Mouse (Mus musculus) heart, postnatal 4 days (tissue): ENCODE measurements at regions not wholly inside any gene's neighbourhood (a gene's known extent, or its start where the extent isn't known, plus 50 kb on each side); places are given as distances from the start of the nearest gene placed in this dataset.

Source experiments
- DNase-seq: peaks from one replicate; pipeline ENCODE4 v3.0.0; 2021

DNA sequence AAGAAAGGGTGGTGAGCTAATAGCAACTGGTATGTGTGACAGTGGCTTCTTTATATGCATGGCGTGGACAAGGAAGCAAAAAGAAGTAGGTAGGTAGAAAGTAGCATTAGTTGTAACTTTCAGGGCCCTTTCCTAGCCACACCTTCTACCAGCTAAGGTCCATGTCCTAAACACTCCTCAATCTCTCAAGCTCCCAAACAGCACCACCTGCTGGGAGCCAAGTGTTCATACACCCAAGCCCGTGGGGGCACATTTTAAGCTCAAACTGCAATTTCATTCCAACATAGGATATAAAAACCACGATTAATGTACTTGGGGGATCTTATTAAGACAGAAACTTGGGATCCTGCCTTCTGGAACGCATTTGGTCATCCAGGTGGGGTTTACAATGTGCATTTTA lies 141.6 kb upstream of the Cox10 start:
- no peak for DNase-seq

DNA sequence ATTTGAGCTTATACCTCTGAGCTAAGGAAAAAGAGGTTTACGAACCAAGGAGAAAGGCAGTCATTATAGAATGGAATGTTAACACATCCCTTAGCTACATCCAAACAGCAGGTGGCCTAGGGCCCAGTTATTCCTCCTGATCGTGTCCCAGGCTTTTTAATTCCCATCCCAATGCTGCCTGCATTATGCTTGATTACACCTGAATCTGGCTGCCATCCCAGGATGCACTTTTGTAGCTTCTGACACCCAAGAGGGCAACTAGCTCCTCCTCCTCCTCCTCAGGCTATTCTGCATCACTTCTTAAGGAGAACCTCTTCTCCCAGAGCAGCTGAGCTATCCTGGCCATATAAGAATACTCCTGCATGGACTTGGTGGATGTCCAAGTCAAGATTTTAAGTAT lies 137.9 kb upstream of the Cox10 start:
- DNase-seq: no peak

DNA sequence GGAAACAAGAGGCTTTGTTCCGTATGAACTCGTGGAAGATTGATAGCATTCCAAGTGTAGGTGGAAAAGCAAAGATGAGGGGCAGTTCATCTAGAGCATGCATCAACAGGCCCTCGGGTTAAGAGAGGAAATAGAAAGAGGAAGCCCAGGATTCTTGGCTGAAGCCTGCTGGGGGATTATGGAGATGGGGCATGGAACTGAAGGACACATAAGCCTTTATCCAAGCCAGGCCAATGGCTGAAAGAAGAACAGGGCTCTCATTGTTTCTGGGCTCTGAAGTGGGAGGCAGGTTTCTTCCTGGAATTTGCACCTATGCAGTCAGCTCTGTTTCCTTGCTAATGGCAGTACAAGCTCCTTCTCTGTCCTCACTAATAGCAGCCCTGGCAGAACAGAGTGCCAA lies 131.6 kb upstream of the Cox10 start:
- no peak for DNase-seq

DNA sequence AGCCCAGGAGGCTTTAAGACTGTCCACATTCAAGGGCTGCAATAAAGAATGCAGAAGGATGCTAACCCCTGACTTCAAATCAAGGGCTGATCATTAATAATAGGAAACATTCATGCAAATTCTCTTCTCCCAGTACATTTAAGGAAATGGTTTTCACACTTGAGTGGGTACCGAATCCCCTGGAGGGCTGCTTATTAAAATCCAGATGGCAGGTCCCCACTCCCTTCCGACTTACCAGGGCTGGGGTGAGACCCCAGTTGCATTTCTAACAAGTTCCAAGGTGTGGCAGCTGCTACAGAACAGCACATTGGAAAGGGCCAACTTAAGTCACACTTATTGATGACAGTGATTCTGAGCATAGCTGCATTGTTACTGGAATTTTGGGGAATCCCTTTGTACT lies 129.0 kb upstream of the Cox10 start:
- no peak for DNase-seq

DNA sequence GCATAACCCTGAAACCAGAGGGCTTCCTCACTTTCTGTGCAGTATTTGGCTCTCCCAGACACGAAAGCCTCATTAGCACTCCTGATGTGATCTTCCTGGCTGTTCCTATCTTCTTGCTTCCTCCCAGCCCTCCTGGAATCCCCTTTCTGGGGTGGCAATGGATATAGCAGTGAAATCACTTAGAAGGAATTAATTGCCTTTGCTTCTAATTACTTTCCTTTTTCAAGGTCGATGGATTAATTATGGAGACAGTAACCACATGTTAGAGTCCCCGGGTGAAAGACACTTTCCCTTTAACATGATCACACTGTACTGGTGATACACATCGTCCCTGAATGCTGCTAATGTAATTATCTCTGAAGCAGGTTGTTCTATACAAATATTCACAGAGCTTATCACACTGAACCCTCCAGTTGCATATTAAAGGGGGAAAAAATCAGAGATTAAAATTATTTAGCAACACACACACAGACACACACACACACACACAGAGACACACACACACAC lies 128.1 kb upstream of the Cox10 start:
- no peak for DNase-seq

DNA sequence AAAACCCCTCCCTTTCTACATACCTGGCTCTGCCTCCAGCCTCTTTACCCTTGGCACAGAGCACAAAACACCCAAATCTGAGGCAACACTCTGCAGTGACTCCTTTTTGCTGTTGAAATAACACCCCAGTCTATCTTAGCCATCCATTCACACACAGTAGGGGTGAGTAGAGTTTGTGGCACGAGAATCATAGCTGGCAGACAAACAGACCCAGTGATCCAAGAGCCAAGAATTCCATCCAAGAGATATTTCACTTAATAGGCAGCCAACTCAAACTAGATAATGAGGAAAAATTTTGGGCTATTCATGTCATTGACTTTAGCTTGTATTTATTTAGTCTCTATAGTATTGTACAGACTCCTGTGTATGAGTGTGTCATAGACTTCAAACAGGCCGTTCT lies 126.9 kb upstream of the Cox10 start:
- DNase-seq: peak; percentile 39

DNA sequence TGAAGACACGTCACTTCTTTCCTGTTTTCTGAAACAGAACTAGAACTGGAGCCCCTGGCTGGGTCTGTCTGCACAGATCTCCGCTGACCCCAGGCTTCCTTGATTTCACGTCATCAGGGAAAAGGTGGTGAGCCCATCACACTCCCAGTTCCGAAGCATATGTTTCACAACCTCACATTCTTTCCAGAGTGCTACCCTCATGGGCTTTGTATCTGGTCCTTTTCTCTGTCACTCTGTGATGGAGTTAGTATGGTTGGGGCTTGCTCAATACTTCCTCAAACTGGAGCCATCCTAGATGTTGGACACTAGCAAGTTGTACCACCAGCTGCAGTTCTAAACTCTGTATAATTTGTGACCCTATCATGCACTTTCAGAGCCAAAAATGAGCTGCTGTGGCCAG lies 125.8 kb upstream of the Cox10 start:
- no peak for DNase-seq

DNA sequence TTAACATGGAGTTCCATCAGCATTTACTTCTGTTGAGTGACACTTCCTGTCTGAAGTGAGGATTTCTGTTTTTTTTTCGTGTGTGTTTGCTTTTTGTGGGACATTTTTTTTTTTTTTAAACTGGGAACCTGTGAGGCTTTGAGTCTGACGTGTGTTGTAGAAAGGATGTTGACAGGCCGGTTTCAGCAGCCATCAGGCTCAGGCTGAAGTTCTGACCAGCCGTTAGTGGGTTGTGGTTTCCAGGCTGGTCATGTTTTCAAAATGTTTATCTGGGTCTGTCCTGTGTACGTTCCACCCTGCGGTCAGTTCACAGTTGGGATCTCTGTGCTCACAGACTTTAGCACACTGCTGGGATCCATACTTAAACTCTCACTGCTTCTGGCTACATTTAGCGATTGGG lies 125.0 kb upstream of the Cox10 start:
- DNase-seq: no peak

DNA sequence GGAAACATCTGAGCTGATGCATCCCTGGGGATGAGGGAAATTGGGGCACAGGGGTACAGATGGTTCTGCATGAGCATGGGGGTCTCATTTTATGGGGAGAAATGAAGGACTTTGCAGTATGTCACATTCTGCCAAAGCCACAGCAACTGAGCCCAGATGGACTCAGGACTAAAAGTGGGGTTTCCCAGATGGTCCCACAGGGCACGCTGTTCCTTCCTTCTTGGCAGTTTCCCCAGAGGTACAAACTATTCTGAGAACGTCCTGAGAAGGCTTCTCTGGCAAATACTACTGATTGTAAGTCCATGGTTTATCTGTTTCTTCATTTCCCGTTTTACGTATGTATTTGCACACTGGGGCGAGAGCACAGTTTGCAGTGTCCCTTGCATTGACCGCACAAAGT lies 121.6 kb upstream of the Cox10 start:
- DNase-seq: no peak

DNA sequence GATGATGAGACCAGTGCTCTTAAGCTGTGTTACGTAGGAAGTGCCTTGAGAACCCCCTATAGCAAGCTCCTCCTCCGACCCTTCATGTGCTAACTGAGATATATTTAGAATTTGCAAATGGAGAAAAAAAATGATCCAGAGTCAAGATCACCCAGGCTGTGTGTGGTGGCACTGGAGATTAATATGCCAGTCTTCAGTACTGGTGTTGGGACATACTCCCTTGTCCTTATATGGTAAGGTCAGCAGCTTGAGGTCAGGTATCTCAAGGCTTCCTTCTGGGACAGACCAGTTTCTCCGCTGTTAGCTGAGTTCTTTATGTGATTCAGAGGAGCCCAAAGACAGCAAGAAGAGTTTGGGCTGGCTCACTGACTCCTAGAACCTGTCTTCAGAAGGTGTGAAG lies 116.0 kb upstream of the Cox10 start:
- no peak for DNase-seq

DNA sequence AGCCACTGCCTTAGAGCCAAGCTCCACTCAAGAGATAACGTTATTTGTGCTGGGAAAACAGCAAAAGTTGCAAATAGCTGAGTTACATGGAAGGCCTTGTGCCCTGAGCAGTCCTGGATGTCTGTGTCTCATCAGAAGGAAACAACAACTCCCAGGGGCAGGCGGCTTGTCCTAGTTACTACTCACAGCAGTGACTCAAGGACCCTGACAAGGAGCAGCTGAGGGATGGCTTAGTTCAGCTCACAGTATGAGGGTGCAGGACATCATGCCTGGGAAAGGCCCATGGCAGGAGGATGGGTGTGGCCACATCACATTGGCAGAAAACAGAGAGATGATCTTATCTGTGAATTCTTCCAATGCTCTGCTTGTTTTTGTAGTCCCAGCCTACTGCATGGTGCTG lies 109.4 kb upstream of the Cox10 start:
- no peak for DNase-seq

DNA sequence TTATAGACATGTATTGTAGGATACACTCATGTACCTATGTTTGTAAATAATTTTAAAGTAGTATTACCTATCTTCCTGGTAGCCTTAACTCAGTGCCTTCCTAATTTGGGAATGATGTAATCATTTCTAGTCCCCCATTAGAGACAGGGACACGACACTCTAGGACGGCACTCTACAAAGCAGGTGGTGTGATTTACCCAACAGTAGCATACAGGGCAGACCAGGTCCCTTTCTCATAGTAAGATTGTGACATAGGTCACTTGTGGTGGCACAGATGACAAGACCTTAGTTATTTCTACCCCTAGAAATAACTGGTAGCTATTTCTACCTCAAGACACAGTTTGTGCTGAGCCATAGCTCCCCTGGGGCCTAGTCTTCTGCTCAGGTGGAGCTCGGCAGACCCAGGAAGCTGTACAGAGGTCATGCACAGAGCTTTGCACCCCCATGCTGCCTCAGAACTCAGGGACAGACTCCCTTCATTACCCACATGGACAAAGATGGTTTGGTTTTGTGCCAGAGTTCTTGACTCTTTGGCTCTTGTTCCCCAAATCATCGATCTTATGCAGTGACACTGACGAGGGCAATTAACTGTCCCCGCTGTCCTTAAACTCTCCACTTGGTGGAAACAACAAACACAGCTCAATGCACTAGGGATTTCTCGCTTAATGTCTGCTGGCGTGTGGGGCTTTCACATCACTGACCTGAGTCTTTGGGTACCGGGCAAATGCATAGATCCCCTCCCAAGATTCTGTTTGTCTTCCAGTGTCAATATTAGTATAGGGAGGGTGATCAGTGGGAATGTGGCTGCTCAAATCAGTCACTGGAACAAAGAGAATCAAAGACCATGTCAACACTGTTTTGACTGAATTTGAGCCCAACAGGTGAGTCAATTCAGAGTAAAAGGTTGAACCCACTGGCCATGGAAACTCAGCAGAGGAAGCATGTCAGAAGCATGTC lies 108.5 kb upstream of the Cox10 start:
- DNase-seq: no peak

DNA sequence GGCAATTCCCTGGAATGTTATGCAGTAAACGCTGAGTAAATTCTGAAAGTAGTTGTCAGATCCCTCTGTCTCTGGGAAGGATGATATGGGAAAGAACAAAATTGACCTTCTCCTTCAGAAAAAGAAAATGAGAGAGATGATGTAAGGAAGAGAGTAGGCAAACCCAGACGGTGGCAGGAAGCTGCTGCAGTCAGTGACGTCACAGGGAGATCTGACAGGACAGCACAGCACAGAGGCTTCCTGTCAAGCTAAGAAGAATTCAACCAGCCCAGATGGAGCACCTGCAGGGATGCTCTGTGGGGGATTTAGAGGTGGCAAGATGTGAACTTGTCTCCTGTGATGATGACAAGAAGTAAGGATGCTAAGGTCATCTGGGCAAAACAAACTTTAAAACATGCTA lies 107.7 kb upstream of the Cox10 start:
- no peak for DNase-seq

DNA sequence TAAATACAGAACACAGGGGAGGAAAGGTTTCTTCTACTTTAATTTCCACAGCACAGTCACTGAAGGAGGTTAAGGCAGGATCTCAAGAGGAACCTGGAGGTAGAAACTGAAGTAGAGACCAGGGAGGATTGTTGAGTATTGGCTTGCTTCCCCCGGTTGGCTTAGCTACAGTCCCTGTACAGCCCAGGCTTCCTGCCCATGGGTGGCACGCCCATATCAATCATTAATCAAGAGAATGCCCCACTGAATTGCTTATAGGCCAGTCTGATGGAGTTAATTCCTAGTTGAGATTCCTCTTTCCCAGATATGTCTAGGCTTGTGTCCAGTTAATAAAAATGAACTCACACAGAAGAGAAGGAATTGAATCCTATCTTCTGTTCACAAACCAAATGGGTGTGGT lies 107.3 kb upstream of the Cox10 start:
- DNase-seq: no peak

DNA sequence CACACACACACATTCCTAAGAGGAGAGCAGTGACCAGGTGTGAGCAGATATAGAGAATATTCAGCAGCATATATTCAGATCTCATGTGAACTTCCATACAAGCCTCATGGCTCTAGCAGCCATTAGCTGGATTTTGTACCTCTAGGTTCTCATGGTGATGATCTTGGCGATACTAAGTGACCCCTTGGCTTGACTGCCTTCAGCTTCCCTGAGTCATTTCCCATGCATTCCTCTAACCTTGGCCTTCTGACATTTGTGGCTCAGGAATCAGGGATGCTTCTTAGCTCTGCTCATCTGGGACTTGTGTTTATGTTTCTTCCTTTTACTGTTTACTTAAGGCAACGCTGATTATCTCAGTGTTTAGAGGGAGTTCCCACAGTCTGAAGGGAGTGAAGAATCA lies 100.8 kb upstream of the Cox10 start:
- no peak for DNase-seq

DNA sequence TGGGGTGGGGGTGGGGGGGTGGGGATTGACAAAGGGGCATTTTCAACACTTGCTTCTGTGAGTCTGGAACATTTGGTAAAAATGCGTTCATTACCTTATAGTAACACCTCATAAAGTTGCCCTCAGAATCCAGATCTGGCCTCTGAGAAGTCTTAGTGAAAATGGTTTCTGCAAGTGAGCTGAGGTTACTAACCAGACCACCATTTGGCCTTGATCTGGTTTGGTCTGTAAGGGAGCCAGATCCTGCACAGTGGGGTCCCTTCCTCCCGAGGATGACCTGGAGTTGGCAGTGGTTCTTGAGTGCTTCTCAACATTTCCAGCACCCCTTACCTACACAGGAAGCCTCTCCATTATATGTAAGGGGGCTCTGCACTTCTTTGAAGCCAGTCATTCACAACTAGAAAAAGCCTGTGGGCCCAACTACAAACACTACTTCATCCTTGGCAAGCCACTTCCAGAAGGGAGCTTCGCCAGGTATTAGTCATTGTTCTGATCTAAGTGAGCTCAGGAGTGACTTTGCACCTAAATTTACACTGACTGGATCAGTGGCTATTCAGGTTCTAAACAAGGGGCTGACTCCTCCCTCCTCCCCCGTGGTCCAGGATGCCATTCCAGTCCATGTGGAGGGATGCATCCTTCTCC lies 94.3 kb upstream of the Cox10 start:
- no peak for DNase-seq

DNA sequence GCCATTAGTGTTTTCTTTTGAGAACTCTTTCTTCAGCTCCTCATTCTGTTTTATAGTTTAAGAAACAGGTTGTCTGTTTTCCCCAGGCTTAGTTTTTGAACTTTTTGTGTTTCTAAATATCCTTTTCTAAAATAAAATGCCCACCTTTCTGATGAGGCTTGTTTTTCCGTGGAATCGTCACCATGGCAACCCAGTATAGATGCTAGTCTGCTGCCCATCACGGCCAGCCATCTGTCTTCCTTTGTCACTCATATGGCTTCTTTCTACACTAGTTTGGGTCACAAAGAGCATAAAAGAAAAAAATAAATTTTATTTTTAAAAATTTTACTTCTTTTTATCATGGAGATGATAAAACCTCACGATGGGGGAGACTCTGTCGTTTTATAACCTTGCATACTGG lies 93.7 kb upstream of the Cox10 start:
- no peak for DNase-seq

DNA sequence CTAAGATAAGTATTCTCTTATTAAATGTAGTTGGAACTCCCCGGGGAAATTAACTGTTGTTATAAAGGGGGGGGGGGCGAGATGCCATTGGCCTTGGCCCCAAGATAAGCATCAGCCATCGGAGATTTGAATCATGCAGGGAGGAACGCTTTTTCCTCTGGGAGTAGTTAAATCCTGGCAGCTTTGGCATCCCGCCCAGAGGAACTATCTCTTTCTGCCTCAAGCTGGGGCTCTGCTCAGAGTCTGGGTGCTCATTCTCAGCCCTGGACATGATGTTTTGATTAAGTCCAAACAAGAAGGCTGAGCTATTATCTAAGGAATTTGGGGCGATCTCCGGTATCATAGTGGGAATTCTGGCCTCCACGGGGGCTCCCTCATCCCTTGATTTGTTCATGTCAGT lies 89.4 kb upstream of the Cox10 start:
- DNase-seq: peak; percentile 11

DNA sequence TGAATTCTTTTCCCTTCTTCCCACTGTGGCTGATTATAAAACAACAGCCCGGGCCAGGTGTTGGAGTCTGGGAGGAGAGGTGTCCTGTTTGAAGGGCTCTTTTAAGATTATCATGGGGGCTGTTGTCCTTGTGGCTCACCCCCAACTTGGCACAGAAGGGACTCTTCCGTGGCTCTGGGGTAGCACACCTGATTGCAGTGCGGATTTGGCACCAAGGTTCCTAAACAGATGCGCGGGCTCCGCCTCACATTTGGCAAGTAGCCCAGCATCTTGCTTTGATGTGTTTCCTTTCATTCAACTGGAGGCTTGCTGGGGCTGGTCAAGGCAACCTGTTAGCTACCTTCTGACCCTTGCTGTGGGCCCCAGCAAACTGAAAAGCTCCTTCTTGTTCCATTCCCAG lies 85.5 kb upstream of the Cox10 start:
- DNase-seq: no peak

DNA sequence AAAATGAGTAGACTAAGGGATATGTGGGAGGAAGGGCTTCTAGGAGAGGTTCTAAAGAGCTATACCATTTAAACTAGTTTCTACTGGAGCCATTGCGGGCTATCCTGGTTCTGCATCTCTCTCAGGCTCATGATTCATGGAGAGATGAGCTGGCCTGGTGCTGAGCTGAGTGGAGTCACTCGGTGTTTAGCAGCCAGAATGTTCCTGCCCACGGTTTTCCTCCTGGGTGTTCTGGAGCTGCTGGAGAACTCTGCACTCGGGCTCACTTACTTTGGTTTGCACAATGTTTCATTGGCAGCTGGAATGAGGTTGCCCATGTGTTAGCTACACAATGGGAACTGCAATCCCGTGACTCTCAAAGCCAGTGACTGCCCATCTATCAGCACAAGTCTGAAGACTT lies 79.0 kb upstream of the Cox10 start:
- DNase-seq: no peak

DNA sequence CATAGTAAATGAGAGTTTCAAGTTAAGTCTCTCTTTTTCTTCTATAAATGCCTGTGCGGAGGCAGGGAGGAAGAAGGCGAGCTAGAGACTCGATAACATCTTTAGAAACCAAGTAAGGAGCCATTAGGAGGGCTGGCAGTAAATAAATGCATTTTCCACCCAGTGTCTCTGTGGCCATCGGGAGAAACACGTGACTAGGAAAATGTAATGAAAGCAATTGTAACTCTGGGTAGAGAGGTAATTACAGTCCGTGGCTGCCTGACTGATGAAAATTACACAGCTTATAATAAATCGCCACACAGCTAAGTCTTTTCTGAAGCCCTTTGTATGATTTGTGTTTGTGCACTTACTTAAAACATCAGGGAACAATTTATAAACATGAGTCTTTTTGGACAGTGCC lies 77.4 kb upstream of the Cox10 start:
- no peak for DNase-seq

DNA sequence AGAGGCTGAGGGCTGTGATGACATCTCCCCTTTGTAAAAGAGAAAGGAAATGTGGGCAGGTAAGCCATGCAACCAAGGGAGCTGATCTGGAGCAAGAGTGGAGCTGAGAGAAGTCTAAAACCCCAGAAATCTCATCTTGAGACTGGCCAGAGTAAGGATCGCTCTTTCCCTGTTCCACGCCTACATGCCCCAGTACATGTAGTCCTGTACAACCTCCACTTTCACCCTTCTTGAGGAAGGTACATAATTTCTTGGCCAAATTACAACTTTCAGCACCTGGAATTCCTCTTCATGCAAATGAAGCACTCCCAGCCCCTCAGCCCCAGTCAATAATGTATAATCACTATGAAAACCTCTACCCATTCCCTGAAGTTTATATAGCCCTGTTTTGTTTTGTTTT lies 60.2 kb upstream of the Cox10 start:
- no peak for DNase-seq

DNA sequence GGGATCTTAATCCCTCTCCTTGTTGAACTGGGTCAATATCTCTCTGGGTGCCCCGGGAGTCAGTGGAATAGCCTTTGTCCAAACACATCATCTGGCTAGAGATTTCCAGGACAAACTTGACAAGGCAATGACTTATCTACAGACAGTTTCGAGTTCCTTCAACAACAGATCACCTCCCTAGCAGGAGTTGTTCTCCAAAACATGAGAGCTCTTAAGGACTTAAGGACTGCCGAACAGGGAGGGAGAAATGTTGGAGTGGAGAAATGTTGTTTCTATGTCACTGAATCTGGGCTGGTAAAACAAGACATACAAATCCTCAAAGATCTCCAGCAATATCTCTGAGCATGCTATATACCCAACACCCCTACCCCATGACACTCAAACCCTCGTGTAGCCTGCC lies 59.7 kb upstream of the Cox10 start:
- no peak for DNase-seq

DNA sequence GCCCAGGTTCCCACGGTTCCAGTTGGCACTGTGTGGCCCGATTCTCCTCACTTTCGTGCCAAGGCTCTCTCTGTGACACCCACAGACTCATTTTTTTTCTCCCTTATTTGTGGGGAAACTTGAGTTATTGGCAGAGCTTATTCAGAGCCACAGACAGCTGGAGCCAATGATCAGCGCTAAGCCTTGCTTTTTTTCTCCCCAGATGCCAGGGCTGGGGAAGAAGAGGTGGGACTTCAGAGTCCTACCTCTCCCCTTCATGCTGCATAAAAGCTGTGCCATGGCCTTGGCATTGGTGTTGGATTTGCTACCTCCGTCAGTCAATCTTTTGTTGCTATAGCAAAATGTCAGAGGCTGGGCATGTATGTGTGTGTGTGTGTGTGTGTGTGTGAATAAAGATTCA lies 56.5 kb upstream of the Cox10 start:
- DNase-seq: no peak

DNA sequence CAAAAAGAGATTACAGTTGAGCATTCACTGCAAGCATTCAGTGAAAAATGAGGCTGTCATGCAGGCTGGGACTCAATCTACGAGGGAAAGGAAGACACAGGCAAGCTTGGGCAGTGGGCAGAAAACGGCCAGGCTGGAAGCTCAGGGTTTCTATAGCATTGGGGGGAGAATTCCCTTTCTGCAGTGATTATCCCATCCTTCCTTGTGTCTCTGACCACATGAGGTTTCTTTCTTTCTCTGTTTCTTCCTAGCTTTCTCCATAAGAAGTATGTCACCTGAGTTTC lies 56.0 kb upstream of the Cox10 start:
- DNase-seq: no peak
